Mouse (Mus musculus): Measurements from ENCODE around the gene Pinlyp.

DNA sequence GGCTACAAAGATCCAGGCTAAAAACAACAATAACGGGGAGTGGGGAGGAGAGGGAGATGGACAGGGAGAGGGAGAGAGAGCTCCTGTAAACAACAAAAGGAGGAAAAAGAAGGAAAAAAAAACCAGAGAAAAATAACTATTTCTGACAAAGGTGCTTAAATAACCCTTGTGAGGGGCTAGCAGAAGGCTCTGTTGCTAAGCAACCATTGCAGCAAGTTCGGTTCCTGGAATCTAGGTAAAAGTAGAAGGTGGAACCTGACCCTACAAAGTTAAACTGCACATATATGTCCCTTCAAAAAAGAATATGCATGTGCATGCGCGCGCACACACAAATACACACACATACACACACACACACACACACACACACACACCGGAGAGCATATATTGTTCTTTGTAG is 46.9 kb upstream of the Pinlyp start:
- TF ChIP-seq GATA1 (IDR thresholded peaks at IDR 0.05; ENCODE audit: borderline replicate concordance, low read length) (no peak), FLI1 (IDR thresholded peaks at IDR 0.05; ENCODE audit: low read length) (no peak)

Data from megakaryocyte, embryonic 14.5 days (primary cell).